10 mouse cellular contexts compared by ENCODE assay signal in genomic region chr5:113887132-113887531, GRCm38 (mm10). TPM values are rescaled to one million over a fixed set of nuclear protein-coding genes. Genes with fewer than 3 reads are reported as not detected.
DNase-seq lines count a peak whose midpoint lies in the region; ATAC-seq and TF ChIP-seq lines count a peak whose summit lies in the region.
"Had no signal": no experiment of that assay in that cellular context is flagged by ENCODE, and none has a peak within 500 bp of the region (broad histone marks: within the 10 kb centered on the region; RNA-seq: fewer than 3 reads in every experiment).

No protein-coding gene starts in this region.

- 0 out of 2 replicates have a peak overlapping the region, but pooled peaks have one; percentile 1 for H3K4me2 ChIP-seq in intestine, postnatal 0 days (replicated peaks; ENCODE audit: low read depth)
- no peak overlapping the region for H3K4me2 ChIP-seq in midbrain, embryonic 13.5 days (replicated peaks)

- peaks cover 3% of the 10 kb centered on the region; the same call in 1 of the 2 replicates for H3K36me3 ChIP-seq in heart, embryonic 10.5 days
- H3K36me3 ChIP-seq in intestine, postnatal 0 days (ENCODE audit: control insufficient read depth, insufficient read depth) = peaks cover under 1% of the 10 kb centered on the region; the same call in 1 of the 2 replicates
- peaks cover under 1% of the 10 kb centered on the region for H3K36me3 ChIP-seq in midbrain, embryonic 13.5 days

- H3K4me1 ChIP-seq in heart, embryonic 10.5 days = peaks cover 85% of the 10 kb centered on the region
- peaks cover 17% of the 10 kb centered on the region for H3K4me1 ChIP-seq in intestine, postnatal 0 days (replicated peaks; ENCODE audit: control insufficient read depth, insufficient read depth, low read length)
- H3K4me1 ChIP-seq in midbrain, embryonic 13.5 days (replicated peaks) = peaks cover 79% of the 10 kb centered on the region
- H3K4me1 ChIP-seq in cerebellum, adult 2 months (ENCODE audit: control insufficient read depth, insufficient read depth, low read length) = peaks cover 26% of the 10 kb centered on the region

- peak; percentile 72 for DNase-seq in heart, adult 9 months (ENCODE audit: low spot score in 2 of 2)
- no peak for DNase-seq in heart, embryonic 10.5 days (ENCODE audit: low spot score)
- DNase-seq in adrenal gland, postnatal 36 days = peak; percentile 47 to 67
- DNase-seq in lung, postnatal 10 days = peak; percentile 78
- no peak for DNase-seq in cerebellum, adult 2 months
- no peak for DNase-seq in right cerebral cortex, postnatal 4 days

- no peak overlapping the region for H3K4me3 ChIP-seq in heart, embryonic 10.5 days
- no peak overlapping the region for H3K4me3 ChIP-seq in intestine, postnatal 0 days (ENCODE audit: low read depth, low read length)
- H3K4me3 ChIP-seq in midbrain, embryonic 13.5 days (replicated peaks) = no peak overlapping the region
- H3K4me3 ChIP-seq in cerebellum, adult 2 months (replicated peaks; ENCODE audit: insufficient read depth, low read depth, low read length) = no peak overlapping the region
- H3K4me3 ChIP-seq: forebrain, embryonic 10.5 days had no signal

- no peaks in the 10 kb centered on the region for H3K27me3 ChIP-seq in heart, embryonic 10.5 days (ENCODE audit: insufficient read depth, poor library complexity, severe bottlenecking)
- no peaks in the 10 kb centered on the region for H3K27me3 ChIP-seq in intestine, postnatal 0 days (replicated peaks; ENCODE audit: control insufficient read depth, insufficient read depth, low read length)
- H3K27me3 ChIP-seq in midbrain, embryonic 13.5 days = no peaks in the 10 kb centered on the region
- no peaks in the 10 kb centered on the region for H3K27me3 ChIP-seq in cerebellum, adult 2 months (ENCODE audit: control insufficient read depth, insufficient read depth, low read length)

- WGBS in heart, embryonic 10.5 days = 67% methylated on average over 11 of the region's 11 CpGs
- WGBS in intestine, postnatal 0 days = 15% methylated on average over 11 of the region's 11 CpGs
- 65% methylated on average over 11 of the region's 11 CpGs for WGBS in midbrain, embryonic 13.5 days
- WGBS in cerebellum, adult 2 months = 37% methylated on average over 11 of the region's 11 CpGs

- TF ChIP-seq POLR2A in cerebellum, adult 2 months (IDR thresholded peaks at IDR 0.05; ENCODE audit: borderline replicate concordance, insufficient read depth, low read length) = no peak

- no peak for TF ChIP-seq CTCF in intestine, postnatal 0 days (IDR thresholded peaks at IDR 0.05; ENCODE audit: low read depth)
- TF ChIP-seq CTCF in cerebellum, adult 2 months (IDR thresholded peaks at IDR 0.05; ENCODE audit: borderline replicate concordance, insufficient read depth, low read depth, low read length) = no peak

- peak; percentile 61 for ATAC-seq in intestine, postnatal 0 days
- ATAC-seq in midbrain, embryonic 13.5 days = no peak

- no peaks in the 10 kb centered on the region for H3K9me3 ChIP-seq in heart, embryonic 10.5 days
- no peaks in the 10 kb centered on the region for H3K9me3 ChIP-seq in intestine, postnatal 0 days (ENCODE audit: control insufficient read depth)
- no peaks in the 10 kb centered on the region for H3K9me3 ChIP-seq in midbrain, embryonic 13.5 days
- H3K9me3 ChIP-seq: forebrain, embryonic 10.5 days had no signal

- H3K9ac ChIP-seq in intestine, postnatal 0 days (ENCODE audit: low read depth, low read length) = no peak overlapping the region
- H3K9ac ChIP-seq in midbrain, embryonic 13.5 days (replicated peaks) = no peak overlapping the region
- H3K9ac ChIP-seq: liver, embryonic 14.5 days had no signal

- no peak overlapping the region; the same call in 1 of the 2 replicates for H3K27ac ChIP-seq in heart, embryonic 10.5 days
- no peak overlapping the region for H3K27ac ChIP-seq in intestine, postnatal 0 days (ENCODE audit: low read depth, low read length)
- no peak overlapping the region; the same call in 1 of the 2 replicates for H3K27ac ChIP-seq in midbrain, embryonic 13.5 days
- no peak overlapping the region for H3K27ac ChIP-seq in cerebellum, adult 2 months (ENCODE audit: insufficient read depth, low read length)
- H3K27ac ChIP-seq: forebrain, embryonic 10.5 days; liver, embryonic 14.5 days had no signal

RNA-seq across cellular contexts. Expression of gene Coro1c, which starts 21.4 kb away (rescaled TPM):
- 163 and 178 TPM in 2 replicates for polyA plus RNA-seq in heart, embryonic 10.5 days (2016; fragmentation: Nextera tagmentation; extraction: Ambion mirVana)
- total RNA-seq in adrenal gland, postnatal 36 days (2021) = 10 to 100 TPM; 47.9 to 60.1 TPM
- polyA plus RNA-seq in intestine, postnatal 0 days (2015; fragmentation: Nextera tagmentation; extraction: Ambion mirVana) = 116 and 127 TPM in 2 replicates
- 214 and 215 TPM in 2 replicates for polyA plus RNA-seq in midbrain, embryonic 13.5 days (2015; fragmentation: Nextera tagmentation; extraction: Ambion mirVana)
- polyA plus RNA-seq in cerebellum, adult 2 months (2012; rRNA removed) = 90.2 and 94.1 TPM in 2 replicates

RNA-seq across cellular contexts. Expression of gene Selplg, which starts 54.7 kb away (rescaled TPM):
- 0.64 and 1.3 TPM in 2 replicates for polyA plus RNA-seq in heart, embryonic 10.5 days (2016; fragmentation: Nextera tagmentation; extraction: Ambion mirVana)
- total RNA-seq in adrenal gland, postnatal 36 days (2021) = 1 to 10 TPM; 2.5 to 4.1 TPM
- 2.9 and 3.2 TPM in 2 replicates for polyA plus RNA-seq in intestine, postnatal 0 days (2015; fragmentation: Nextera tagmentation; extraction: Ambion mirVana)
- polyA plus RNA-seq in midbrain, embryonic 13.5 days (2015; fragmentation: Nextera tagmentation; extraction: Ambion mirVana) = 0.98 and 1.2 TPM in 2 replicates
- polyA plus RNA-seq in cerebellum, adult 2 months (2012; rRNA removed) = 12.0 and 13.6 TPM in 2 replicates

Comparison
In these comparisons a context has a peak if more than half of its experiments do, and no peak if none do; other contexts are left out.
1. DNase-seq: peak in heart, adult 9 months (2 of 2), adrenal gland, postnatal 36 days (2 of 2) and lung, postnatal 10 days (single experiment); none in heart, embryonic 10.5 days (single experiment), cerebellum, adult 2 months (0 of 2) and right cerebral cortex, postnatal 4 days (single experiment).